28 mouse cellular contexts compared by ENCODE assay signal in the genomic region with DNA sequence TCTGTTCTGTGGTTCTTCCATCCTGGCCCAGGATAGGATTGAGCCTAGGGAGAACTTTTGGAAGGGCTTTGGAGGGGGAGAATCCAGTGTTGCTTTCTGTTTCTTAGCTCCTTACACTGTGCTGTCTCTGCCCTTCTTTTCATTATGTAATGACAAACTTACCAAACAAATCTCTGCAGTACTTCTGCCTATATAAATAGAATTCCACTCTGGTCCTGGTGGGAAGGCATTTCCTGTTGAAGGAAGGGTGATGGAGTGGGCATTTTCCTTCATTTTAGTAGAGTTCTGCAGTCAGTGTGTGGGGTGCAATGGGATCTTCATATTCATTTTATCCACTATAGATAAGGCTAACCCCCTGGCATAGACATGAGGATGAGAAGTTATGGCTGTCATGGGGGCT.
"Had no signal": no experiment of that assay in that cellular context is flagged by ENCODE, and none has a peak within 500 bp of the region (broad histone marks: within the 10 kb centered on the region; RNA-seq: fewer than 3 reads in every experiment).

No protein-coding gene starts in this region.

- DNase-seq: cerebellum, adult 18-20 months; cerebellum, adult 2 months; cerebellum, adult 8-10 months; cerebellum, adult 9-10 months; cerebellum, adult 9-11 months; cerebellum, postnatal 25 days; cerebellum, postnatal 36 days; embryo, embryonic 11 days; forebrain, postnatal 0 days; gastrocnemius, adult 2 months; gastrocnemius, postnatal 10 days; gastrocnemius, postnatal 14 days; gastrocnemius, postnatal 25 days; gastrocnemius, postnatal 36 days; heart, adult 11 months; heart, adult 18-20 months; heart, adult 2 months had no signal

- H3K4me3 ChIP-seq: embryonic facial prominence, embryonic 10.5 days; embryonic facial prominence, embryonic 12.5 days; embryonic facial prominence, embryonic 13.5 days; embryonic facial prominence, embryonic 15.5 days; erythroblast, embryonic 14.5 days; forebrain, embryonic 10.5 days; forebrain, embryonic 12.5 days; forebrain, embryonic 13.5 days; forebrain, embryonic 15.5 days; gastrocnemius, adult 2 months; heart, adult 2 months had no signal

- H3K4me1 ChIP-seq: embryonic facial prominence, embryonic 15.5 days; forebrain, embryonic 12.5 days had no signal

- H3K27ac ChIP-seq: embryonic facial prominence, embryonic 10.5 days; embryonic facial prominence, embryonic 12.5 days; embryonic facial prominence, embryonic 13.5 days; embryonic facial prominence, embryonic 15.5 days; forebrain, embryonic 10.5 days; forebrain, embryonic 12.5 days; forebrain, embryonic 13.5 days; forebrain, embryonic 15.5 days; gastrocnemius, adult 2 months; heart, adult 2 months had no signal

- H3K4me2 ChIP-seq: embryonic facial prominence, embryonic 12.5 days; embryonic facial prominence, embryonic 13.5 days; embryonic facial prominence, embryonic 15.5 days; forebrain, embryonic 12.5 days; forebrain, embryonic 13.5 days; forebrain, embryonic 15.5 days had no signal

- H3K27me3 ChIP-seq: embryonic facial prominence, embryonic 12.5 days; embryonic facial prominence, embryonic 15.5 days; forebrain, embryonic 12.5 days; forebrain, embryonic 13.5 days; forebrain, embryonic 15.5 days had no signal

- H3K9ac ChIP-seq: embryonic facial prominence, embryonic 12.5 days; embryonic facial prominence, embryonic 13.5 days; embryonic facial prominence, embryonic 15.5 days; forebrain, embryonic 12.5 days; forebrain, embryonic 13.5 days; forebrain, embryonic 15.5 days; forebrain, postnatal 0 days had no signal

- H3K36me3 ChIP-seq: embryonic facial prominence, embryonic 10.5 days; embryonic facial prominence, embryonic 12.5 days; embryonic facial prominence, embryonic 13.5 days; embryonic facial prominence, embryonic 15.5 days; forebrain, embryonic 10.5 days; forebrain, embryonic 12.5 days; forebrain, embryonic 15.5 days had no signal

- H3K9me3 ChIP-seq: embryonic facial prominence, embryonic 10.5 days; embryonic facial prominence, embryonic 12.5 days; embryonic facial prominence, embryonic 13.5 days; embryonic facial prominence, embryonic 15.5 days; forebrain, embryonic 10.5 days; forebrain, embryonic 12.5 days; forebrain, embryonic 13.5 days; forebrain, embryonic 15.5 days had no signal

- ATAC-seq: forebrain, embryonic 13.5 days; forebrain, embryonic 14.5 days; forebrain, embryonic 15.5 days; forebrain, embryonic 16.5 days; forebrain, postnatal 0 days had no signal
